Mouse (Mus musculus) hindbrain, embryonic 14.5 days (tissue): ENCODE results near the gene Bcs1l. TPM values are rescaled to one million over a fixed set of nuclear protein-coding genes. Genes with fewer than 3 reads are reported as not detected.

Experiments used
- ATAC-seq: fragments of 200-750 bp; cut with Nextera tagmentation; 2 replicates; pipeline ENCODE4 v1.8.0; 2017; ENCODE audit warnings: moderate number of reproducible peaks, mild to moderate bottlenecking, moderate TSS enrichment, moderate library complexity; ENCODE audit not compliant: low FRiP score
- DNase-seq: peaks from one replicate; pipeline ENCODE4 v3.0.0-alpha.2; 2015; ENCODE audit warnings: low spot score
- H3K27ac ChIP-seq: fragments of 300-500 bp; sonication (generic); 2 replicates; pipeline ENCODE4 v1.5.1; 2014; ENCODE audit warnings: mild to moderate bottlenecking, moderate library complexity
- H3K27me3 ChIP-seq: fragments of 300-500 bp; sonication (generic); 2 replicates; pipeline ENCODE4 v1.6.1; 2014; ENCODE audit warnings: mild to moderate bottlenecking, low read length, mixed read lengths; ENCODE audit not compliant: control insufficient read depth, insufficient read depth
- H3K36me3 ChIP-seq: fragments of 300-500 bp; sonication (generic); replicated peaks from 2 replicates; pipeline ENCODE4 v1.6.1; 2014; ENCODE audit not compliant: control insufficient read depth, insufficient read depth
- H3K4me1 ChIP-seq: fragments of 300-500 bp; sonication (generic); replicated peaks from 2 replicates; pipeline ENCODE4 v1.6.1; 2014; ENCODE audit warnings: antibody characterized with exemption, low read length, mixed read lengths; ENCODE audit not compliant: control insufficient read depth, insufficient read depth
- H3K4me2 ChIP-seq: fragments of 300-500 bp; sonication (generic); replicated peaks from 2 replicates; pipeline ENCODE4 v1.6.1; 2014; ENCODE audit warnings: mild to moderate bottlenecking, moderate library complexity
- H3K4me3 ChIP-seq: fragments of 300-500 bp; sonication (generic); replicated peaks from 2 replicates; pipeline ENCODE4 v1.5.1; 2014; ENCODE audit warnings: mild to moderate bottlenecking, low read length
- H3K9ac ChIP-seq: fragments of 300-500 bp; sonication (generic); 2 replicates; pipeline ENCODE4 v1.6.1; 2014
- H3K9me3 ChIP-seq: fragments of 300-500 bp; sonication (generic); 2 replicates; pipeline ENCODE4 v1.6.1; 2016; ENCODE audit warnings: low read length; ENCODE audit not compliant: control insufficient read depth
- WGBS: fragments of 180-500 bp; shearing (Covaris S2); extraction: QIAGEN DNeasy Blood & Tissue Kit; methylation state at CpG from one replicate; pipeline ENCODE4 v1.1.7; 2014; 5-methylcytosine and 5-hydroxymethylcytosine counted together
- polyA plus RNA-seq: library from polyadenylated mRNA; unstranded; fragments of >200 nt; fragmentation: Nextera tagmentation; extraction: Ambion mirVana; gene quantifications from 2 replicates; pipeline ENCODE4 v1.2.1, GENCODE M21; 2014

The Bcs1l gene
- polyA plus RNA-seq, 1 experiment from 2014 or later = 23.1 TPM

DNA sequence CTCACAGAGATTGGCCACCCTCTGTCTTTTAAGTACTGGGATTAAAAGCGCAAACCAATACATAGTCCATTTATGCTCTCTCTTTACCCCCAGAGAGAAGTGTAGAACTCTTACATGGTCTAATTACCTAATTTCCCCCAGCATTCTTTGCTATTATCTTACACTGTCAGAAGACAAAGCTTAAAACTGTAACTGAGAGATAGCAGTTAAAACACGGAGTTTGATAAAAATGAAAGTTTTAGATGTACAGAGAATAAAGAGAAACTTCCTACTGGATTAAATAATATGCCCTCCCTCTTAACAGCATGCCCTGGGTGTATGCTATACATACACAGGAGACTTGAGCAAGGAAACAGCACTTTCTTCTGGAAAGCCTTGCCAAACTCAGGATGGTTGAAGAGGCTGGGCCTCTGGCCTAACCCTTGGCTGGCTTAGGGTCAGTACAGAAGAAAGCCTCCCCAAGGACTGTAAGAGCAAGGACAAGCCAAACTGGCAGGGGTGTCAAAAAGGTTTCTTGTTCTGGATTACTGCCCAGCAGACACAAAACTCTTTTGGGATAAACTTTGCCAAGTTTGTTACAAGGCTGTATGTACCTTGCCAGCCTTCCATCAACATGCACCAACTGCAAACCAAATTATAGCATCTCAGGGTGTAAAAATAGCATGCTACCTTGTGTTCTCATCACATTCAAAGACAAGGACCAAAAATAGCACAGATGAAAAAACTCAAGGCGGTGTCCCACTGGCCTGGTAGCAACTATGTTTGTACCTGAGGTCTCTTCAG, 3.3 kb upstream of the Bcs1l start:
- Histone ChIP-seq H3K27ac (no peak overlapping the region), H3K4me2 (no peak overlapping the region), H3K36me3 (peaks cover 25% of the 10 kb centered on the region), H3K4me3 (no peak overlapping the region), H3K9ac (no peak overlapping the region), H3K27me3 (no peaks in the 10 kb centered on the region), H3K9me3 (no peaks in the 10 kb centered on the region), H3K4me1 (peaks cover 21% of the 10 kb centered on the region)
- WGBS = 96% methylated on average over 3 of the region's 3 CpGs
- DNase-seq (no peak), ATAC-seq (no peak)

DNA sequence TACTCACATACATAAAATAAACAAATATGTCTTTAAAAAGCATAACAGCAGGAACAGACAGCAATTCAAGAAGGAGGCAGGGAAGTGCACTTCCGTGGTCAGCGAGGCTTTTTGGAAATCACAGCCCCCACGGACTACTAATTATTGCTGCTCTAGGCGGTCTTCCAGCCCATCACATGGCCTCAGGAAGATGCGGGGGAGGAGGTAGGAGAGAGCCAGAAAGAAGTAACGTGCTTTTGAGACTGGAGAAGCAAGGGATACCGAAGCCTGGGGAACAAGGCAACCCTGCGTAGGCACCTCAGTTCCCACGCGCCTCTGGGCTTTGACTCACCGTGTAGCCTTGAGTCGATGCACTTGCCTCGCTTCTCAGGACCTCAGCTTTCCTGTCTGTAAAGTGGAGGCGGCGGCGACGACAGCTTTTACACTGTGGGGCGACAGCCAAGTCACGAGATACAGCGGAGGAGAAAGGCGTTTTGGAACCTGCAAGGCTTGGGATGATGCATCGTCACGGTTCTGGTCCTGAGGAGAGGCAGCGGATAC, 786 bp upstream of the Bcs1l start:
- Histone ChIP-seq H3K4me1 (peaks cover 21% of the 10 kb centered on the region), H3K4me2 (peak overlapping the region; percentile 77), H3K27me3 (no peaks in the 10 kb centered on the region), H3K36me3 (peaks cover 42% of the 10 kb centered on the region), H3K9ac (peak overlapping the region; percentile 72), H3K27ac (peak overlapping the region; percentile 83), H3K4me3 (peak overlapping the region; percentile 85), H3K9me3 (no peaks in the 10 kb centered on the region)
- no peak for ATAC-seq
- under 1% methylated on average over 24 of the region's 24 CpGs for WGBS
- no peak for DNase-seq

DNA sequence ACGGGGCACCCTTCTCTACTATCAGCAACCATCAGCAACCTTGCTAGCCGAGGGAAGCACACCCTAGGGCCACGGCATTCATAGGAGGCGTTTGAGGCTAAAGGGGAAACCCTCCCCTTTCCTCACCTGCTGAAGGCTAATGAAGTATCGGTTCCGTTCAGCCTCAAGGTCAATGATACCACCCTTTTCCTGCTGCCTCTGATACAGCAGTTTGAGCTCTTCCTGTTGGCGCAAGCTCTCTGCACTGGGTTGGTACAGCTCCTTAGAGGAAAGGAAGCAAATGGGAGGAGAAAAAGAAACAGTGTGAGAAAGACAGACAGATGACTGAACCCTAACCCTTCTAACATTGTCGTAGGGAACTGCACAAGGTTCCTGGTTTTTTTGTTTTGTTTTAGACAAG, 6.3 kb downstream of the Bcs1l start:
- H3K36me3 ChIP-seq = peaks cover 90% of the 10 kb centered on the region
- no peaks in the 10 kb centered on the region for H3K4me1 ChIP-seq
- WGBS = 94% methylated on average over 8 of the region's 8 CpGs
- no peak overlapping the region for H3K4me3 ChIP-seq
- H3K4me2 ChIP-seq = no peak overlapping the region
- DNase-seq = no peak
- ATAC-seq = no peak
- H3K27ac ChIP-seq = no peak overlapping the region
- no peaks in the 10 kb centered on the region for H3K9me3 ChIP-seq
- no peak overlapping the region for H3K9ac ChIP-seq
- no peaks in the 10 kb centered on the region for H3K27me3 ChIP-seq

DNA sequence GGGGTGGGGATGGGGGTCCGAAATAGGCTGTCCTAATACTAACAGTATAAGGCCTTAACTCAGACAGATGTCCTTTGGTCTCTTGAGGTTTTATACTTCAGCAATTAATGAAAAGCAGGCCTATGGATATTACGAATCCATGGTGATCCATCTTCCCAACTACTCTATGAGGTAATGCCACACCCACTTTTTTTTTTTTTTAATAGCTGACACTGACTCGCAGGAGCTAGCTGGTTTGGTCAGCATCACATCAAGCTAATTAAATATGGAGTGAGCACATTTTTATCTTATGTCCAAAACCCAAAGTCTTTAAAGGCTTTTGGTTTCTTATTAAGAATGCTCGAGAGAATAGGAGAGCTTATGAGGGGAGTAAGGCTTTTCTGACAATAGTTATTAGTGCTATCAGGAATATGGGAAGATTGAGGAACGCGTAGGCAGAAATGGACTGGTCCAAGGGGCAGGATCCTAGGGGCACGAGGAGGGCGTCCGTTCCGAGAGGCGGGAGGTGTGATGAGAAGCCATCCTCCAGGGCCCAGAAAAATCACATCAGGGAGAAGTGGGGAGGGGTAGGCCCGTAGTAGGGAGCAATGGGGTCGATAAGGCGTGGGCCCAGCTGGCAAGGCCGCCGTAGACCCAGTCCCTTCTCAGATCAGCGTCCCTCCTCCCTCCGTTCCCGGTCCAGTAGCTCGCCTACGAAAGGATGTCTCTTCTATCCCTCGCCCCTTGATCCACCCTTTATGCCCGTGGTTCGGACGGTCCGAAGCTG, 12.6 kb downstream of the Bcs1l start:
- ATAC-seq (peak; percentile 80), DNase-seq (no peak)
- Histone ChIP-seq H3K4me2 (peak overlapping the region; percentile 64), H3K4me3 (peak overlapping the region; percentile 93), H3K9me3 (no peaks in the 10 kb centered on the region), H3K9ac (peak overlapping the region; percentile 84), H3K36me3 (peaks cover 53% of the 10 kb centered on the region), H3K27ac (peak overlapping the region; percentile 73), H3K27me3 (no peaks in the 10 kb centered on the region), H3K4me1 (peaks cover 12% of the 10 kb centered on the region)
- WGBS = 9% methylated on average over 26 of the region's 26 CpGs

DNA sequence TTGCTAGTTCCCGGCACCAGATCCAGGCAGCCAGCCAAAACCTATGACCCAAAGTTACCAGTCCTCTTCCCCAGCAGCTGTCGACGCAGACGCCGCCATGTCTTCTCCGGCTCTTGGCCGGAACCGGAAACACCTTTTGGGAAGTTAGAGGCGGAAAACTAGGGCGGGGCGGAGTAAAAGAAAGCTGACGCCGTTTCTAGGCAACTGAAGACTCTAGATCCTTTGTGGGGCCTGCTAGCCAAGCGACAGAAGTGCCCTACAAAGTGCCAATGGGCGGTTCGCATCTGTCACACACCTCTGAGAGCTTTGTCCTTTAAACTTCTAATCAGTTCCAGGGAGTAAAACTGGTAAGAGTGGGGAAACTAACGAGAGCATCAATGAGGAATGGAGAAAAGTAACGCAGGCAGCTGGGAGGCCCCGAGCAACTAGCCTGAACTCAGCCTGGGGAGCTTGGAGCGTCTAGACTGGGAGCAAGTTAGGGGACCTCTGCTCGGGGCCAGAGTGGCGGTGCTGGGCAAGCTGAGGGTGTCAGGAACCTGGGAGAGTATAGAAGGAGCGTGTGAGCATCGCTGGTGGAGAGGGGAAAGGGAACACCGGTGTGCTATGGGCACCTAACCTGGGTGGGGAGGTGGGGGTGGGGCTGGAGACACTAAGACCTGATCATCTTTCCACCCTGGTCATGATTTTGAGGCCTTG, 13.3 kb downstream of the Bcs1l start, which contains the start of the genes Rnf25 and Stk36:
Gene Rnf25, minus strand, starts transcription at position 131 of the 696 bp plus-strand sequence.
Gene Stk36, plus strand, starts transcription at position 179 of the 696 bp plus-strand sequence.
- Histone ChIP-seq H3K9me3 (no peaks in the 10 kb centered on the region), H3K4me3 (peak within 1 kb of the TSS; percentile 93), H3K9ac (peak within 1 kb of the TSS; percentile 84), H3K4me2 (peak within 1 kb of the TSS; percentile 64), H3K27ac (peak within 1 kb of the TSS; percentile 73), H3K4me1 (peaks cover 12% of the 10 kb centered on the region), H3K27me3 (no peaks in the 10 kb centered on the region), H3K36me3 (peaks cover 49% of the 10 kb centered on the region)
- DNase-seq = peak; percentile 91
- 9% methylated on average over 25 of the region's 25 CpGs for WGBS
- ATAC-seq = peak; percentile 90

DNA sequence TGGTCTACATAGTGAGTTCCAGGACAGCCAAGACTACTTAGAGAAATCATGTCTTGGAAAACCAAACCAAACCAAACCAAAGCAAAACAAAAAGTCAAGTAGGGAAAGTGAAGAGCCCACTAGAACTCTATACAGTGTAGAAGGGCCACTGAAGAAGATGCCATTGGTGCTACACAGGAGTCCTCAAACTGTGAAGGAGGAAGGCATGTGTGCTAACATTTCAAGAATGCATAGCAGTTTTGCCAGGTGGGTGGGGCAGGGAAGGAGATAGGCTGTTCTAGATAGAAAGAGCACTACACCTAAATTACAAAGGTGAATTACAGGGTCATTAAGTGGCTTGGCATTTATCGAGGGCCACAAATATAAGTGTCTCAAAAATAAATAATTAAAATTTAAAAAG, 36.1 kb downstream of the Bcs1l start:
- 92% methylated on average over 1 of the region's 1 CpGs for WGBS
- Histone ChIP-seq H3K27me3 (no peaks in the 10 kb centered on the region), H3K27ac (no peak overlapping the region), H3K4me1 (no peaks in the 10 kb centered on the region), H3K9ac (no peak overlapping the region), H3K9me3 (no peaks in the 10 kb centered on the region), H3K4me3 (no peak overlapping the region), H3K36me3 (peaks cover 78% of the 10 kb centered on the region), H3K4me2 (no peak overlapping the region)
- no peak for ATAC-seq
- no peak for DNase-seq

DNA sequence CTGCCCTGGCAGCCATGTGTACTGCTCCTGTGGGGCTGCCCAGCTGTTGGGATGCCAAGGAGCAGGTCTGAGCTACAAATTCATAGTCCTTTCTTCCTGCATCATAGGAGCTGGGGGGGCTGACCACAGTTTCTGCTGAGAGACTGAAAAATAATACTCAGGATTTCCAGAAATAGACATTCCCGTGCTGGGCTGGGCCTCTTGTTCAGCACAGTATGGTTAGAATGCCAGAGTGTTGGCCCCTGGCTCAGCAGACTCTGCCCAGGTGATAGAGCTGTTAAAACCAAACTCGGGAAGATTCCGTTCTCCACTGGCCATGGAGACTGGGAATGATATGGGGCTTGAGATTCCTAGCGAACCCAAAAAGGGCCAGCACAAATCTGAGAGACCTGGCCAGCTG, 38.0 kb downstream of the Bcs1l start:
- WGBS = 90% methylated on average over 4 of the region's 4 CpGs
- ATAC-seq (no peak), DNase-seq (no peak)
- H3K36me3 ChIP-seq = peaks cover 74% of the 10 kb centered on the region
- H3K9ac ChIP-seq = no peak overlapping the region
- H3K9me3 ChIP-seq = no peaks in the 10 kb centered on the region
- H3K27me3 ChIP-seq = no peaks in the 10 kb centered on the region
- H3K4me1 ChIP-seq = no peaks in the 10 kb centered on the region
- H3K27ac ChIP-seq = no peak overlapping the region
- no peak overlapping the region for H3K4me2 ChIP-seq
- H3K4me3 ChIP-seq = no peak overlapping the region

DNA sequence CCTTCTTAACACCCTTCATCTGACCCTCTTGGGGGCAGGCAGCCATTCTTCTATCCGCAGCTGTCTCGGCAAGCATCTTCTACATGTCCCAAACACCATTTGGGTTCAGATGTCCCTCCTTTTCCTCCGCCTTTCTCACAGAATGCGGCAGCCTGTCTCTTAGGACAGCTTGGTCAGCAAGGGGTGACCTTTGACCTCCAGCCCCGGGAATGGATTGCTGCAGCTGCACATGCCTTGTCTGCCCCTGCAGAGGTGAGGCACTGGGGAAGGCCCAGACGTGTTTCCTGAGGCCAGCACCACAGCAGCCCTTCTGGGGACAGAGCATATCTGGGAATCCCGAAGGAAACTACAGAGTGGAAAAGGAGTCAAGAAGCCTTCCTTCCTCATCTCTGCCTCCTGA, 39.9 kb downstream of the Bcs1l start:
- Histone ChIP-seq H3K9ac (no peak overlapping the region), H3K4me1 (no peaks in the 10 kb centered on the region), H3K27me3 (no peaks in the 10 kb centered on the region), H3K4me3 (no peak overlapping the region), H3K4me2 (no peak overlapping the region), H3K36me3 (peaks cover 59% of the 10 kb centered on the region), H3K27ac (no peak overlapping the region), H3K9me3 (no peaks in the 10 kb centered on the region)
- 36% methylated on average over 7 of the region's 7 CpGs for WGBS
- DNase-seq (no peak), ATAC-seq (no peak)

DNA sequence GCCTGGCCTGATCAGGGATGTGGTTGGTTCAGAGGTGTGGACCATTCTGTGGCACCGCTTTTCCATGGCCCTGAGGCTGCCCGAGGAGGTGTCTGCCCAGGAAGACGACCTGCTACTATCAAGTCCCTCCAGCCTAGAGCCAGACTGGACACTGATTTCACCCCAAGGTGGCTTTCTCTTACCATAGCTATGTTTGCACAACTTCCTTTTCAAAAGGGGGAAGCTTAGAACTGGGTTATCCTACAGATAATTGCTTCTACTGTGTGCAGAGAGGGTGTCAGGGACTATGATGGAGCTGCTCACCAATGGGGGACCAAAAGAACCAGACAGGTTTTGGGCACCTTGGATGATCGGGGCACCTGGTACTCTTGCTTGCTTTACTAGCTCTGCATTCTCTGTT, 44.6 kb downstream of the Bcs1l start:
- 85% methylated on average over 4 of the region's 4 CpGs for WGBS
- H3K9me3 ChIP-seq = no peaks in the 10 kb centered on the region

More for the DNA sequence above, 44.6 kb downstream of the Bcs1l start:
- Histone ChIP-seq H3K27ac (no peak overlapping the region), H3K9ac (no peak overlapping the region), H3K27me3 (no peaks in the 10 kb centered on the region), H3K4me3 (no peak overlapping the region), H3K36me3 (peaks cover 47% of the 10 kb centered on the region), H3K4me2 (no peak overlapping the region), H3K4me1 (no peaks in the 10 kb centered on the region)
- ATAC-seq = no peak
- no peak for DNase-seq
